Mouse (Mus musculus) stomach, postnatal 0 days (tissue): ENCODE results near the gene Fblim1. TPM values are rescaled to one million over a fixed set of nuclear protein-coding genes. Genes with fewer than 3 reads are reported as not detected.

ENCODE experiments used
- ATAC-seq: fragments of 200-750 bp; cut with Nextera tagmentation; 2 replicates; pipeline ENCODE4 v1.8.0; 2017; ENCODE audit not compliant: low FRiP score, low TSS enrichment
- DNase-seq: peaks from one replicate; pipeline ENCODE4 v3.0.0-alpha.2; 2016; ENCODE audit warnings: low spot score
- H3K27ac ChIP-seq: fragments of 300-500 bp; sonication (generic); replicated peaks from 2 replicates; pipeline ENCODE4 v1.5.1; 2014; ENCODE audit warnings: mild to moderate bottlenecking, control low read depth
- H3K27me3 ChIP-seq: fragments of 300-500 bp; sonication (generic); 2 replicates; pipeline ENCODE4 v1.6.1; 2014; ENCODE audit warnings: low read length; ENCODE audit not compliant: control insufficient read depth, insufficient read depth
- H3K36me3 ChIP-seq: fragments of 300-500 bp; sonication (generic); 2 replicates; pipeline ENCODE4 v1.6.1; 2014; ENCODE audit warnings: low read length, mixed read lengths; ENCODE audit not compliant: control insufficient read depth, insufficient read depth
- H3K4me1 ChIP-seq: fragments of 300-500 bp; sonication (generic); replicated peaks from 2 replicates; pipeline ENCODE4 v1.6.1; 2014; ENCODE audit warnings: antibody characterized with exemption; ENCODE audit not compliant: control insufficient read depth, insufficient read depth
- H3K4me2 ChIP-seq: fragments of 300-500 bp; sonication (generic); replicated peaks from 2 replicates; pipeline ENCODE4 v1.6.1; 2014; ENCODE audit warnings: low read depth, mild to moderate bottlenecking, control low read depth, moderate library complexity
- H3K4me3 ChIP-seq: fragments of 300-500 bp; sonication (generic); 2 replicates; pipeline ENCODE4 v1.5.1; 2014; ENCODE audit warnings: low read depth, low read length, control low read depth
- H3K9ac ChIP-seq: fragments of 300-500 bp; sonication (generic); 2 replicates; pipeline ENCODE4 v1.6.1; 2014; ENCODE audit warnings: mild to moderate bottlenecking, low read length, control low read depth, mixed read lengths
- H3K9me3 ChIP-seq: fragments of 300-500 bp; sonication (generic); 2 replicates; pipeline ENCODE4 v1.6.1; 2016; ENCODE audit warnings: low read length; ENCODE audit not compliant: control insufficient read depth
- CTCF ChIP-seq: IDR thresholded peaks from 2 replicates; pipeline ENCODE4 v1.5.1; 2016; ENCODE audit warnings: antibody characterized with exemption, low read depth, mild to moderate bottlenecking, moderate library complexity
- EP300 ChIP-seq: optimal IDR thresholded peaks from 2 replicates; pipeline ENCODE3; 2016; ENCODE audit warnings: antibody characterized with exemption
- WGBS: fragments of 180-500 bp; shearing (Covaris S2); extraction: QIAGEN DNeasy Blood & Tissue Kit; methylation state at CpG from one replicate; pipeline ENCODE4 v1.1.7; 2014; 5-methylcytosine and 5-hydroxymethylcytosine counted together
- polyA plus RNA-seq: library from polyadenylated mRNA; unstranded; fragments of >200 nt; fragmentation: Nextera tagmentation; extraction: Ambion mirVana; gene quantifications from 2 replicates; pipeline ENCODE4 v1.2.1, GENCODE M21; 2015

Fblim1 gene
- polyA plus RNA-seq: 45.1 and 49.2 TPM in 2 replicates

DNA sequence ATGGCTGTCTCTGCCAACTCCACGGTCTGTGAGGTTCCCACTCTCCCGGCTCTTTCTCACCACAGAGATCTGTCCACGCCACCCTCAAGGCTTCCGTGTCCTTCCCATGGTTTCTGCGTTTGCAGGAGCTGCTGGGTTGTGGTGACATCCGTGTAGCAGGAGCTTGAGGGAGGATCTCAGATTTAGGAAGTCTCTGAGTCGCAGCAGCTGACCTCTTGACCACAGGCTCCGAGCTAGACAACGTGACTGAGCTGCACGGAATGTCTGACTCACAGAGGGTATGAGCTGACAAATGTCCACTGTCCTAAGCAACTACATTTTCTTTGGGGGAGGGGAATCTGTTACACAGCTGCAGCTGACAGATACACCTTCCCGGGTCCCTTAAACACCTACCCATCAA is at the start of gene Fblim1:
Gene Fblim1, minus strand, starts transcription at position 236 of the 400 bp plus-strand sequence.
- 69% methylated on average over 11 of the region's 11 CpGs for WGBS
- H3K27ac ChIP-seq: no peak within 1 kb of the TSS
- peak; percentile 27; the same call in 1 of the 2 replicates for ATAC-seq
- no peaks in the 10 kb centered on the region for H3K36me3 ChIP-seq
- 0 out of 2 replicates have a peak, but pooled peaks cover 3% of the 10 kb centered on the region for H3K4me1 ChIP-seq
- TF ChIP-seq EP300 (no peak), CTCF (no peak)
- H3K9me3 ChIP-seq: no peaks in the 10 kb centered on the region
- H3K27me3 ChIP-seq: no peaks in the 10 kb centered on the region
- no peak within 1 kb of the TSS for H3K4me2 ChIP-seq
- no peak for DNase-seq
- H3K4me3 ChIP-seq: no peak within 1 kb of the TSS
- no peak within 1 kb of the TSS for H3K9ac ChIP-seq

DNA sequence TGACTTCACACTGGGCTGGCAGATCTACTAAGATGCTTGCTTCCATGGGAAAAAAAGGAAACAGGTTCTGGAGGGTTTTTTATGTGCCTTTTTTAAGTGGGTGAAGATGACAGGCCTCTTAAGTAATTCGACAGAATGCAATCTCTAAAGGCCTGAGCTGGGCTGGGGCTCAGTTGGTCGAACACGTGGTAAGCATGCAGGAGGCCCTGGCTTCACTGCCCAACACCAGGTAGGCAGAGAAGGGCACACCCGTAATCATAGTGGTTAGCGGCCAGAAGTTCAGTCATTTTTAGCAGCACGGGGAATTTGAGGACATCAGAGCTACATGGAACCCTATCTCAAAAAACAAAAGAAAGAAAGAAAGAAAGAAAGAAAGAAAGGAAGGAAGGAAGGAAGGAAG is 48.6 kb upstream of the Fblim1 start:
- TF ChIP-seq EP300 (no peak), CTCF (no peak)
- Histone ChIP-seq H3K9ac (no peak overlapping the region), H3K4me1 (no peaks in the 10 kb centered on the region), H3K4me2 (no peak overlapping the region), H3K9me3 (no peaks in the 10 kb centered on the region), H3K27me3 (no peaks in the 10 kb centered on the region), H3K36me3 (peaks cover 4% of the 10 kb centered on the region; the same call in 1 of the 2 replicates), H3K27ac (no peak overlapping the region), H3K4me3 (no peak overlapping the region)
- ATAC-seq (no peak), DNase-seq (no peak)
- WGBS: 84% methylated on average over 6 of the region's 6 CpGs

DNA sequence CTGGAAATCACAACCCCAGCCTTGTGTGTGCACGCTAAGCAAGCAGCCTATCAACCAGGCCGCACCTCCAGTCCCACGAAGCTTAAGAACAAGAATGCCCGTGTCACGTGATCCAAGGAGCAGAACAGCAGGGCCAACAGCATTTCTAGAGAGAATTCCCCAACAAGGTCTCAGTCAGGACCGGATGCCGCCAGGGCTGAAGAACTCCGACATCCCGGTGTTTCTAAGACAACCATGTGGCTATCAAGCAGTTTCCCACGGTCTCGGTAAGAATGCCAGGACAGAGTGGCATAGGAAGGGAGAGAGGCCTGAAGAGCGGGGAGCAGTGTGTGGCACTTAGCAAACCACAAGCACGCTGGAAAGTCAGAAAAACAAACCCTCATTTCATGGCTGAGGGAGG is 47.9 kb upstream of the Fblim1 start:
- no peaks in the 10 kb centered on the region for H3K9me3 ChIP-seq
- H3K27ac ChIP-seq: no peak overlapping the region
- no peak overlapping the region for H3K9ac ChIP-seq
- TF ChIP-seq CTCF: no peak
- TF ChIP-seq EP300: no peak
- no peak for DNase-seq
- 88% methylated on average over 13 of the region's 13 CpGs for WGBS
- no peaks in the 10 kb centered on the region for H3K27me3 ChIP-seq
- ATAC-seq: no peak
- H3K4me3 ChIP-seq: no peak overlapping the region
- H3K36me3 ChIP-seq: peaks cover 4% of the 10 kb centered on the region; the same call in 1 of the 2 replicates
- H3K4me1 ChIP-seq: no peaks in the 10 kb centered on the region
- no peak overlapping the region for H3K4me2 ChIP-seq

DNA sequence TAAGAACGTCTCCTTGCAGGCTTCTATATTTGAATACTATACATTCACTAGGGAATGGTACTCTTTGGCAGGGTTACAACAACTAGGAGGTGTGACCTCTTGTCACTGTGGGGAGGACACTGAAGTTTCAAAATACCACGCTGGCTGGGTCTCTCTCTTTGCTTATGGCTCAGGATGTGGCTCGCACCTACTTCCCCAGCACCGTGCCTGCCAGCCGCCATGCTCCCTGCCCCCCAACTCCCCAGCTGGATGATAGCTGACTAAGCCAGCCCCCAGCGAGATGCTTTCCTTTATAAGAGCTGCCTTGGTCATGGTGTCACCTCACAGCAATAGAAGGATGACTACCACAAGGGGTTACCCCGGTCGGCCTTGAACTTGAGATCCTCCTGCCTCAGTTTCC is 47.1 kb upstream of the Fblim1 start:
- H3K36me3 ChIP-seq: peaks cover 4% of the 10 kb centered on the region; the same call in 1 of the 2 replicates
- ATAC-seq (no peak), DNase-seq (no peak)
- H3K27ac ChIP-seq: no peak overlapping the region
- no peak overlapping the region for H3K9ac ChIP-seq
- H3K4me1 ChIP-seq: no peaks in the 10 kb centered on the region
- H3K27me3 ChIP-seq: no peaks in the 10 kb centered on the region
- TF ChIP-seq CTCF (no peak), EP300 (no peak)
- H3K9me3 ChIP-seq: no peaks in the 10 kb centered on the region
- no peak overlapping the region for H3K4me2 ChIP-seq
- H3K4me3 ChIP-seq: no peak overlapping the region
- WGBS: 76% methylated on average over 8 of the region's 8 CpGs

DNA sequence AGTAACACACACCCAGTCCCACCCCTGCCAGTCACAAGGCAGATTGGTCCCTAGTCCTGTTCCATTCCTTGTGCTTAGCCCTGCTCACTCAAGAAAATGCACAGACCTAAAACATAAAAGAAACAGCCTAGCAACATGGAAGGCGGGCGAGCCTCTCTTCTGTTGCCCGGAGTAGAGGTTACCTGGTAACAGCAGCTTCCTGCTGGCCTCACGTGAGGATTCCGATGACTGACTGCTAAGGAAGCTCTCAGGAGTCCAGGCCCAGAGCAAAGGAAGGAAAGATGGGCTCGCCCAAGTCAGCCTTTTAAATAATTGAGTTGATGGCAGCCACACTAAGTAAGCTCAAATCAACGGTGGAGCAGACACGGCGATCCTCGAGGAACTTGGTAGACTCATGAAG is 46.0 kb upstream of the Fblim1 start:
- WGBS: 83% methylated on average over 10 of the region's 10 CpGs
- H3K27me3 ChIP-seq: no peaks in the 10 kb centered on the region
- H3K9ac ChIP-seq: no peak overlapping the region
- ATAC-seq: no peak
- no peaks in the 10 kb centered on the region for H3K9me3 ChIP-seq
- H3K4me2 ChIP-seq: no peak overlapping the region
- H3K36me3 ChIP-seq: peaks cover 4% of the 10 kb centered on the region; the same call in 1 of the 2 replicates
- no peak for TF ChIP-seq EP300
- TF ChIP-seq CTCF: no peak
- DNase-seq: no peak
- H3K4me3 ChIP-seq: no peak overlapping the region
- 0 out of 2 replicates have a peak overlapping the region, but pooled peaks have one; percentile 24 for H3K27ac ChIP-seq
- no peaks in the 10 kb centered on the region for H3K4me1 ChIP-seq

DNA sequence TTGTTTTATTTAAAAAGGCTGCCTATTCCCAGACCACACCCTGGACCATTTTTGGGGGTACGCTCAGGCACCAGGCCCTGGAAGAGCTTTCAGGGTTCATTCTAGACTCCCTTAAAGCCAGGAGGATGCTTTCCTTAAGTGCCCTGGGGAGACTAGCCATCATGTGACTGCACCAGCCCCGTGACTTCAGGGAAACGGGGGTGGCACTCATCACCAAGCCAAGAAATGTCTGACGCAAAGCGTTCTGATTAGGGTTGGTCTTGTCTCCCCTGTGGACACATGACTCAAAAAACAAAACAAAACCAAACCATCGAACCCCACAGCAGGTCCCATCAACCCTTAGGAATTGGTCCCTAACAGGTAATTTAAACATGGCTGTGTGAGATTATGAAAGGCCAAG is 45.4 kb upstream of the Fblim1 start:
- no peak for TF ChIP-seq EP300
- no peak for ATAC-seq
- Histone ChIP-seq H3K4me1 (no peaks in the 10 kb centered on the region), H3K4me3 (no peak overlapping the region), H3K4me2 (no peak overlapping the region), H3K9me3 (no peaks in the 10 kb centered on the region), H3K36me3 (peaks cover 4% of the 10 kb centered on the region; the same call in 1 of the 2 replicates), H3K27ac (0 out of 2 replicates have a peak overlapping the region, but pooled peaks have one; percentile 24), H3K9ac (no peak overlapping the region), H3K27me3 (no peaks in the 10 kb centered on the region)
- 85% methylated on average over 6 of the region's 6 CpGs for WGBS
- no peak for DNase-seq
